Mouse (Mus musculus): ENCODE results near the gene Otulinl. TPM values are rescaled to one million over a fixed set of nuclear protein-coding genes. Genes with fewer than 3 reads are reported as not detected.

Otulinl gene
- total RNA-seq, 2 experiments from 2014 or later, result 35.3 to 56.7 TPM

DNA sequence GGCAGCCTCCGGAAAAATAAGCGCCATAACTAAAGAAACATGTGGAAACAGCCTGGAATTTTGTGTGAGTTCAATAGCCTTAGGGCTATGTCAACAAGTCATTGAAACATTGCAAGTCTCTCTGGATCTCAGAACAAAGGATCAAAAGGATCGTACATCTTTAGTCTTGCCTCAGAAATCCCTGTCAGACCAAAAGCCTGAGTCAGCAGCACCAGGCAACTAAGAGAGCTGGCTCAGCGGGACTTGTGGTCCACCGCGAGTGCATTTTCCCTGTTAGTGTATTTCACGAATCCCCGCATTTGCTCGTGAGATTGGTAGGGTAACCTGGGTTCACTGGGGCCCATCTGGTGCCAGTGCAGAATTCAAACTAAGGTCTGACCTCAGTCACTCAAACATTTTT lies 1.2 kb upstream of the Otulinl start:
- ATAC-seq (replicated peaks; ENCODE audit: poor library complexity, severe bottlenecking), result no peak

DNA sequence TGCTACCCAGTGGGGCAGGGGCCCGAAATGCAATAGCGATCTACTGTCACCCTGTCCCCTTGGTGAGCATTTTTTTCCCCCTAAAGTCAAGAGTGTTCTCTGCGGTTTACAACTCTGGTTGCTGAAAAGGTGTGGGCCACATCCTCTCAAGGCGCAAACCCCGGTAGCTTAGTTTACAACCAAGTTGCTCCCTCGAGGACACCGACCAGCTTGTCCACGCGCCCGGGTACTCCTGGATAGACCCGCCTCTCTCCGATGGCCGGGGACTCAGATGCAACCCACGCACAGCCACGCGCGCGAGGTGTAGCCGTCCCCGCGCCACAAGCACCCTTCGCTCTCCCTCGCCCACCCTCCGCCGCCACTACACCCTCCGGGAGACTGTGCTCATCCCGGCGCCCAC lies 382 bp downstream of the Otulinl start:
- ATAC-seq (replicated peaks; ENCODE audit: poor library complexity, severe bottlenecking), result no peak

DNA sequence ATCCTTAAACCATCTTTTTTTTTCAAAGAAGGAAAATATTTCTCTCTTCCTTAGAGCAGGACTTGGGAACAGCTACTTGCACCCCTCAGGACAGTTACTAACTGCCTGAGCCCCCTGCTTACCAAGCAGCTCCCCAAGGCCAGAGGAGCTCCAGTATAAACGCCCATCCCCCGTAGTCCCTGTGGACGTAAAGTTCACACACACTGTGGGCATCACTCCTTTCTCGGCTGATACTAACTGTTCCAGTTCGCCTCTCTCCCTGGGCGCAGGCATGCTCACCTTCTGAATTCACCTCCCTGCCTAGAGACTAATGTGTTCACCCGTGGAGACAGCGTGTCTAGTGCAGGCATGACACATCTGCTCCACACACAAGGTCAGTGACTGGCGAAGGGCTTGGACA lies 2.9 kb downstream of the Otulinl start:
- no peak for ATAC-seq (replicated peaks; ENCODE audit: poor library complexity, severe bottlenecking)

DNA sequence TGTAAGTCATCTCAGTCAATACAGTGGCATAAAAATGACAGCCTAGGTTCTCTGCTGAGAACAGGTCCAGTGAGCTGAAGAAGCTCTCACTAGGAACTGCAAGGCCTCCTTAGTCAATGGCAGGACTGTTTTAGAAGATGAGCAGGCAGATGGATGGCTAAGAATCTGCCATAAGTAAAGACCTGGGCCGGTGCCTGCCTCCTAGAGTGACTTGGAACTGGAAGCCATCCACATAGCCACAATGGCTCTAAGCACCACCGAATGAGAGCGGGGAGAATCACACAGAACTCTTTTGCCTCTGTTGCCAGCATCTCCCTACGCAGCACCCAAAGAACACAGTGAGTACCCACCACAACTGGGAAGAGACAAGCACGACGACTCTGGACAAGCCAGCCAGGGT lies 3.6 kb downstream of the Otulinl start:
- no peak for ATAC-seq (replicated peaks; ENCODE audit: poor library complexity, severe bottlenecking)

DNA sequence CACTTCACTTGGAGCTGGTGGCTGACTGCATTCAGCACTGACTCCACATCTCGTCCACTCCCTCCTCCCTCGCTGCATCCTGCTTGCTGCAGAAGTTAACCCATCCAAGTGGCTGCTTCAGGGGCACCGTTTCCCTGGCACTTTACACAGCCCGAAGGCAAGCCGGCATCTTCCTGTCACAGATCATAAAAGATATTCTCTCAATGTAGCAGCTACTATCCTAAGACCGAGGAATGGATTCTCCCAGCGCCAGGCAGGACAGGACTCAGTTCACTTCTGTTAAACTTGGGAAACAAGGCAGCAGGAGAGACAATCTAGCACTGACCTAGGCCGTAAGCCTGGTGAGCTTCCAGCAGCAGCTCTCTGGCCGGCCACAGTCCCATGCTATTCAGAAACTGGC lies 5.2 kb downstream of the Otulinl start:
- ATAC-seq (replicated peaks; ENCODE audit: poor library complexity, severe bottlenecking), result no peak

DNA sequence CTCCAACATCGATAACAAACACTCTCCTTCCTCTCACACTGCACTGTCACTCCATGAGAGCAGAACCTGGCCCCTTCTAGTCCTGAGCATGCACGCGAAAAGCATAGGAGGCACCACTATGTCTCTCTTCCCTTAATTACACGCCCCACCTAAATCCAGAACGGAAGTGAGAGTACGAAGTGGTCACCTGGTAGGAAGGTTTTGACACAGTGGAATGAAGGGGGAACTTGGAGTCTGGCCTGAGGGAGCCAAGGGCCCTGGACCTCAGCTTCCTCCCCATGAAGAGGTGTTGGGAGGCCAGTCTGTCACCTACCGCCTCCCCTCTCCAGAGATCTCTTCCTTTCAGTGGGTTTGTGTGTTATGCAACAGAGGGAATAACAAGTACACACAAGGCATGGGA lies 6.3 kb downstream of the Otulinl start:
- ATAC-seq (replicated peaks; ENCODE audit: poor library complexity, severe bottlenecking), result peak; percentile 72

DNA sequence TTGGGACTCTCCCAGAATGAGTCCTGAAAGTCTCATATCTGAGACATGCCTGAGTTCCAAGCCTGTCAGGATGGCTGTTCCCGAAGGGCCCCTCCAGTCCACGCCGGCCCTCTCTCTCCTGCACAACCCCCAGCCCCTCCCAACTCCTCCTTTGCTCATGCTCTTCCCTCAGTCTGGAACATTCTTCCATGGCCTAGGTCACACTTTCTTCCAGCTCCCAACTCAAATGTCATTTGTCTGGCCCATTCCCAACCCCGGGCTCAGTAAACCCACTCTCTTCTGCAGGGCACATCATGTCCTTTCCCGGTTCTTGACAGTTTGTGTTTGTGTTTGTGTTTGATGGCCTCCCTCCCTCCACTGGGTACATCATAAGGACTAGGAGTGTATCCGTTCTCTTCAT lies 7.3 kb downstream of the Otulinl start:
- no peak for ATAC-seq (replicated peaks; ENCODE audit: poor library complexity, severe bottlenecking)

DNA sequence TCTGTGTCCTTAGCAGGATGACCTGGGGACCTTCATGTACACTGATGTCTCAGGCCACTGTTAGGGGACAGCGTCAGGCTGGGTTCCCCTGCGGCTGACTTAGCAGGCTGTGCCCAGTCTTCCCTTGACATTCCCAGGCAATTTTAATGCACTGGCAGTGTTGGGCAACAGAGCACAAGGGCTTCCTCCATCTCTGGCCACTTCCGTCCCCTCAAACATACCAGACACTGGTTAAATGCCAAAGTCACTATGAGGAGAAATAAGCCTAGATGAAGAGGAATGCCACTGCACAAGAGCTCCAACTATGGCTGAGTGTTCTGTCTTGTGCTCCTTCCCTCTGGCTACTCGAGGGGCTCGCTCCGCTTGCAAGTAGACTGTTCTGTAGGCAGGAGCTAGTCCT lies 8.2 kb downstream of the Otulinl start:
- 0 out of 2 replicates have a peak, but pooled peaks have one; percentile 2 for ATAC-seq (replicated peaks; ENCODE audit: poor library complexity, severe bottlenecking)

DNA sequence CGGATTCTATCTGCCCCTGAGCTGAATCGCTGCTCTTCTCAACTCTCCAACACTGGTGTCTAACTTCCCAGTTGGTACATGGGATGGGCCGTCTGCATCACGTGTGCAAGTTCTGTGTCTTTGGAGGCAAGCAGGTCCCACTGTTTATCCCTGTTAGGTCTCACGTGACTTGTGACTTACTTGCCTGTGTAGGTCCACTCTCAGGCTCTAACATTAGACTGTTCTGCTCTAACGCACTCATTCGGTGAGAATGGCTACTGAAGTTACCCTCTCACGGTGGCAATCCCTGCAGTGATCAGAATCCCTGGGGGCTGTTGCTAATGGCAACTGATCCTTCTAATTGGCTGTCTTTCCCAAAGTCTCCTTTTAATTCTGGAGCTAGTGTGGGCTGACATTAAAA lies 9.1 kb downstream of the Otulinl start:
- no peak for ATAC-seq (replicated peaks; ENCODE audit: poor library complexity, severe bottlenecking)

DNA sequence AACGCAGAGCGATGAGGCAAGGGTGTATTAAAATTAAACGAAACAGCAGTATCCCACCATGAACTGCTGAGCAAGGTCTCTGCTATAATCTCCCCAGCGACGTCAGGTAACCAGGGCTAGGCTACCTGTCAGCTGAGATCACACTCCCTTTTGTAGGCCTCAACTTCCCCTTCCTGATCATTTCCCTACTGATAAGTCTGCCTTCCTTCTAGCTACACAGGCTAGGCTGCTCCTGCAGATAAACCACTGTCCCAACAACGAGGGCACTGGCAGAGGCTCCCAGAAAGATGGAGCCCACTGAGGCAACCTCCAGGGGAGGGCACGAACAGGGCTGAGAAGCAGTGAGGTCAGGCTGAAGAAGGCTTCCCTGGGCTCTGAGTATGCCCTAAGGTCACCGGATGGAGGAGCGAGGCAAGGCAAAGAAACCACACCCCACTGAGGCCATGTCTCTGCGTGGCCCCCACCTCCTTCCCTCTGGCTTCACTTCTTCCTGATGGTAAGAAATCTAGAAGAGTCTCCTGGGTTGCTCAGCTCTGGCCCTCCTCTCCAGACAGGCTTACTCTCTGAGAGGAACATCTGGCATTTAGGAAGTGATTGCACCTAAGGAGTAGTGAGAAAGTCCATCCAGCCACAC lies 9.7 kb downstream of the Otulinl start:
- peak; percentile 21 for ATAC-seq (replicated peaks; ENCODE audit: poor library complexity, severe bottlenecking)

DNA sequence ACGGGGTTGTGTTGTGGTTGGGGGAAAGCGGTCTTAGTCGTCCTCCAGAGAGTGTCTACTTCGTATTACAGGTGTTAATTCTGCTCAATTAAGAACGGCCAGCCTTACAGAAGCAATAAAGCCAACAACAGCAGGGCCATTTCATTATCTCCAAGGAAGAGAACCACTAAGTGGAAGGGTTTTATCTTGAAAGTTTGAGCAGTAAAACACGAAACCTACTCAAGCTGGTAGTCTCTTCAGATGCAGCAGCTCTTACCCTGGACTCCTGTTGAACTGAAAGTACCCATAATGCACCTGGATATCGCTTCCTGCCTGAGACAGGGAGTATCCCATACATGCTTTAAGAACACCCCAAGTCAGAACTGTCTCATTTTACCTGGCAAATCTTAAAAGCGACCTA lies 10.7 kb downstream of the Otulinl start:
- ATAC-seq (replicated peaks; ENCODE audit: poor library complexity, severe bottlenecking), result no peak

DNA sequence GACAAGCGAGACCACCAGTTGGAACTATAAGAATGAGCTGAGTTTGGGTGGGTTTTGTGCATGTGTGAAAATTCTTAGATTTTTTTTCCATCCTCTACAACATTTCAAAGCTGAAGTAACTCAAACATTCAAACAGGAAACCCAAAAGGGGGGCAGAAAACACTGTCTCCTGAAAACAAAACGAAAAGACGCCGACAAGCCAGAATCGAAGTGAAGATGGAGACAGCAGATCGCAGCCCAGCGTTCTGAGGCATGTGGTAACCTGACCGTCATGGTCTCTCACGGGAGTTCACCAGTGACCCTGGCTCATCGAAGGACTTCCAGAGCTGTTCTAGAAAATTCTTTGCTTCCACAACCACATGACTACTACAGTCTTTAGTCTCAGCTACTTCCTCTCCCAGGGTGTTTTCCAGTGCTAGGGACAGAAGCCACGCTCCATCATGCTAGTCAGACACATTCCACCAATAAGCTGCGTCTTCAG lies 11.4 kb downstream of the Otulinl start:
- no peak for ATAC-seq (replicated peaks; ENCODE audit: poor library complexity, severe bottlenecking)

DNA sequence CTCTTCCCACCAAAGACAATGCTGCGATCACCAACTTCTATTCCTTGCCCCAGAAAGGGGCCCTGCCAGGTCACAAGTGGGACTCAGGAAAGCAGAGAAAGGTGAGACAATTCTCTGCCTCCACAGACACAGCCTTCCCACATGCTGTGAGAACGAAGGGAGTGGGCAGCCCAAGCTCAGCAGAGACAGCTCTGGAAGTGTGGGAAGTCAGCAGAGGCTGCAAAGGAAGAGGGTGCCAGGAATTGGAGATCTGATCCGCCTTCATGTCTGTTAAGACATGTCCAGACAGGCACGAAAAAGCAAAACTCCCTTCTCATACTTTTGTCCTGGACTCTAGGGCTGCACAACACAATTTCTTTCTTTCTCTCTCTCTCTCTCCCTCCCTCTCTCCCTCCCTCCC lies 12.1 kb downstream of the Otulinl start:
- no peak for ATAC-seq (replicated peaks; ENCODE audit: poor library complexity, severe bottlenecking)

DNA sequence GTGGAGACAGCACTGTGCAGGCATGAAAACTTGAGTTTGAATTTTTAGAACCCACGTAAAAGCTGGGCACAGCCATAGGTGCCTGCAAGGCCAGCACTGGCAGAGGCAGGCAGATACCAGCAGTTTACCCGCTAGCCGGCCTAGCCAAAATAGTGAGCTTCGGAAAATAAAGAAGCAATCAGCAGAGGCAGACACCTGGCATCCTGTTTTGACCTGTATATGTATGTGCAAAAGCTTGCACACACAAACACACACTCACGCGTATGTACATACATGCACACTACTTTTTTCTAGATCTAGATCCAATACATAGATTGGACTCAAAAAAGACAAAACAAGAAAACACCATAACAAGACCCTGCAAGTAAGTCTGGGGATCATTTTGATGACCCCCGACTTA lies 12.8 kb downstream of the Otulinl start:
- no peak for ATAC-seq (replicated peaks; ENCODE audit: poor library complexity, severe bottlenecking)

DNA sequence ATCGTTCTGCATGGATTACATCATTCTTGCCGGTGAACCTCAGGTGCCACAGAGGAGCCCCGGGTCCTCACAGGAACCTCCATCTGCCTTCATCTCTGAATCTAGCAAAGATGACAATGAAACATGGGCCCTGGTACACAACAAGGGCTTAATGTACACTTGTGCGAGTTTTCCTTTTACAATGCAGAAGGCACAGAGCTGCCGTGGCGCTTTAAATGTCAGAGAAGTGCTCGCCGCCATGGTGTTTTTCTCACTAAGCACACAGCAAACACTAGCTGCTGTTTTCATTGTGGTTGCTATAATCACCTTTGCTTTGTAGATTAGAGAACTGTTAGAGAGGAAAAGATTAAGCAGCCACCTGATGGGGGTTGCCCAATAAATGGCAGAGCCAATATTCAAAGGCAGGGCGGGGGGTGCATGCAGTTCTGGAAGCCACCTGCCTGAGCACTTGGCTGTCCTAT lies 13.3 kb downstream of the Otulinl start:
- ATAC-seq (replicated peaks; ENCODE audit: poor library complexity, severe bottlenecking), result no peak

DNA sequence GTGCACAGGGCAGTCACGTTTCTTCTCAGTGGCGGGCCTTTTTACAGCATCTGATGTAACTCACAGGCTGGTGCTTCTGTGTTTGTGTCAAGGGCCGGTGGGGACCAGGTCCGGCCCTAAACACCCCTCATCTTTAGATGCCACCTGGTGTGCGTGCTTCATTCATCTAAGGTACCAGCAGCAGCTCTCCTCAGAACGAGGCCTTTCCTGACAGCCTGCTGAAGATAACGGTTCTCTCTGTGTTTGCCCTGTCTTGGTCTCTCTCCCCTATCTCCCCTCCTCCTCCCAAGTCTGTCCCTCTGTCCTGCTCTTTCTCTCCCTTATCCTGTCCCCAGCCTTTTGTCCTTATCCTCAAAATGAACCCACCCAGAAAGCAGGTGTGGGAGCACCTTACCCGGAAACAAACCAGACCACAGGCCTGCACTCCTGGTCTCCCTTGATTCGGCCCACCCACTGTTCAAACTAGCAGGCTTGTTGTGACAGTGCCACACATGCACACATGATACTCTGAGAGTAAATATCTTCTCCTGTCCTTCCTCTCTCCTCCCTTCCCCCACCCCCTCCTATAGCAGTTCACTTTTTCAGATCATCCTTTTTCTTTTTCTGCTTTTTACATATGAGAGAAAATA lies 14.4 kb downstream of the Otulinl start:
- ATAC-seq (replicated peaks; ENCODE audit: poor library complexity, severe bottlenecking), result no peak

DNA sequence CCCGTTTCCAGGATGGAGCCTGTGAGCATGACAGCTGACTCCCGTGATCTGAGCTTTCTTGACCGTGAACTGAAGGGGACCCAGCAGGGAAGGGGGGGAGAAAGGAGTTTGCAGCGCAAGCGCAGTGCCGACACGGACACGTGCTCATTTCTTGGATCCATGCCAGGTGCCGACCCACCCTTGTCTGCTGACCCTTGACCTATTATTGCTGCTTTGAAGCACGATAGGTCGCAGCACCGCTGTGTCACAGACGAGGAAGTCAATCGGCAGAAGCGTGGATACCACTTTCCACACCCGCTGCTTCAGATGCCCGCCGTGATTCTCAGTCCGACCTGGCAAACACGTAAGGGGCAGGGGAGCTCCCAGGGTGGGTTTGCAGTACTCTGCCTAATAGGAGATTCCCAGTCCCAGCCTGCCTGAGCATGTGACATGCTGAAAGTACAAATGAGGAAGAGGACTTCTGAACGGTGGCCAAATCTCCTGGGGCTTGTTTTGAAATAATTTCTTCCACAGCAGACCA lies 15.9 kb downstream of the Otulinl start:
- ATAC-seq (replicated peaks; ENCODE audit: poor library complexity, severe bottlenecking), result peak; percentile 60

DNA sequence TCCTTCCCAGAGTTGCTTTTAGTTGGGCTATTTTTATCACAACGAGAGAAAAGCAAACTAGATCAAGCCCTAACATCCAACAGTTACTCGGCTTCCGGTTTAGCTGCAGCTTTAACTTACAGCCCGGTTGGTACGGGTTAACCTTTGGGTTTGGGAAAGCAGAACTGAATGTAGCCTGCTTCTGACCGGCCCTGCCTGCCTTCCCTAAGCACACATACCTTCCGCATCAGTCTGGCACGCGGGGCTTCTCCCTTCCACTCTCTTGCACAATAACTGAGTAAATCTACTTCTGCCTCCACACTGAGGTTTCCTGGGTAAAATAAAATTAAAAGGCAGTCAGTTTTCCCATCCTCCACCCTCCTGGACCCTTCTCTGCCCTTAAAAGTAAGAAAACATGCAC lies 17.3 kb downstream of the Otulinl start:
- ATAC-seq (replicated peaks; ENCODE audit: poor library complexity, severe bottlenecking), result peak; percentile 80

DNA sequence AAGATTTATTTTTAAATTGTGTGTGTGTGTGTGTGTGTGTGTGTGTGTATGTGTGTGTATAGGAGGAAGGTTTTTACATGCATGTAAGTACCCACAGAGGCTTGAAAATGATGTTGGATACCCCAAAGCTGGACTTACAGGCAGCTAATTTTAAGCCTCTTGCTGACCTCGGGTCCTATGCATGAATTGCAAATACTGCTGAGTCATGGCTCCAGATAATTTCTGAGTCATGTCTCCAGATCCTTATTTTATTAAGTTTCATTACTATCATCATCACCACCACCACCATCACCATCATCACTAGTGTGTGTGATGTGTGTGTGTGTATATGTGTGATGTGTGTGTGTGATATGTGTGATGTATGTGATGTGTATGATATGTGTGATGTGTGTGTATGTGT lies 18.7 kb downstream of the Otulinl start:
- no peak for ATAC-seq (replicated peaks; ENCODE audit: poor library complexity, severe bottlenecking)

DNA sequence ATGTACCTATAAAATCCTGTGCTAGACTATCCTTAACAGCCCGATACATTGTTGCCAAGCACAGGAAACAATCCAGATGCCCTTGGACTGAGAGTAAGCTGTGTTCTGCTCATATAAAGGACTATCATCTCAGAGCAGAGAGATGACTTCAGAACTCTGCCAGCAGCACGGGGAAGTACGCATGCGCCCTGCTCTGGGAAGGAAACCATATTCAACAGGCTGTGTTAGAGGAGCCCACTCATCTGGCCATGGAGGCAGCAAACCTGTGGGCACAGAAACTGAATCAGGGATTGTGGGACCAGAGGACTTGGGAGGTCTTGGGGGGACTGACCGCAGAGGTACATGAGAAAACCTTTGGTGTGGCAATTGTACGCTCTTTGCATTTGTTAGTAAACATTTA lies 19.7 kb downstream of the Otulinl start:
- no peak for ATAC-seq (replicated peaks; ENCODE audit: poor library complexity, severe bottlenecking)

DNA sequence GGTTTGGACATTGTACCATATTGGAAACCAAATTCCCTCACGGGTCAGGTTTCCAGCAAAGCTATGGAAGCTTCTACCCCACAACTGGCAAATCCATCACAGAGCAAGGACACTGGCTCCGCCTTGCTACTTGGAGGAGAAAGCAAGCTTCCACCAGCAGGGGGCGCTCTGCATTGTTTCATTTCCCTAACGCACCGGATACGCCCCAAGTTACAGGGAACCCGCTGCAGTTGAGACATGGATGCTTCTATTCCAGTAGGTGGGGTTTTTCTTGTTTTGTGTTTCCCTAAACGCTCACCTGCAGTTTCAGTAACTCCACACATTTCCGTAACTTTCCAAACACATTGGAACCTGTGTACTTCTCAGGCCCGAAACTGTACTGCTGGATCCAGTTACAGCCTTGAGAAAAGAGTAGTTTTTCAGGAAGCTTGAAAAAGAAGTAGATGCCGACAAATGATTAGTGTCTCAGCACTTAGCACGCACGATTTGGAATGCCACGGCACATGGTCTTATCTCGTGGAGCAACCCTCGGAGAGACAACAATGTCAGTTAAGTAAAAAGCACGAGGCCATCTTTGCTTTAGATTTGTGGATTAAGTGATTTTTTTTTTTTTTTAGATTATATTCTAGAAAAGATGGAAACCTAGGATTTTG lies 21.7 kb downstream of the Otulinl start:
- ATAC-seq (replicated peaks; ENCODE audit: poor library complexity, severe bottlenecking), result peak; percentile 64

Measured in granulocyte monocyte progenitor cell, adult 5-6 weeks (primary cell).